Mouse (Mus musculus) ZHBTc4 (cell line): ENCODE results near the gene Gga3.
"Not testable (repeated sequence)": the region's sequence is repeated elsewhere in the genome, so short reads cannot be mapped to it uniquely, and the experiment has no call there.

Experiments used
- DNase-seq: peaks from one replicate; pipeline ENCODE4 v3.0.0-alpha.2; 2011; ENCODE audit warnings: low read depth, low spot score

Gga3 gene

GRCm38 (mm10) chr11:115603476-115604303, at the start of gene Gga3, which contains the start of gene Mrps7:
Gene Gga3 (minus strand): TSS chr11:115604051.
Gene Mrps7 (plus strand): TSS chr11:115603925.
- peak; percentile 94 for DNase-seq

GRCm38 (mm10) chr11:115653194-115653593, 49.3 kb upstream of the Gga3 start:
- DNase-seq, result no peak

GRCm38 (mm10) chr11:115651680-115652079, 47.8 kb upstream of the Gga3 start:
- DNase-seq, result no peak

DNA sequence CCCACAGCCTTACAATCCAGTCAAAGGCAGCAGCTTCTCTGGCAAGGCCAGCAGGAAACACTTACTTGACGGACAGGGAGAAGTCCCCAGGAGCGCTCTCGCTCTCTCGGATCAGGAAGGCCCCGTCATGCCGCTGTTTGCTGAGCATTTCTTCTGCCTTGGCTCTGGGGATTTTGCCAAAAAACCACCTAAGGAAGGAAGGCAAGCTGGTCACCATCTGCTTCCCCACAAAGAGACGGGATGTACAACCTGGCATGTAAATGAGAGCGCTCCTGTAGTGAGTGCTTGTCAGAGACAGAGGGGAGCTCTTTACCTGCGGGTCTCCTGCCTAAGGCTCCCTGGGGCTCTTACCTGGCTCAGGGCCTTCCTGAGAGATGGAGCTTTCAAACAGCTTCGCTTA, 45.9 kb upstream of the Gga3 start:
- DNase-seq, result no peak

DNA sequence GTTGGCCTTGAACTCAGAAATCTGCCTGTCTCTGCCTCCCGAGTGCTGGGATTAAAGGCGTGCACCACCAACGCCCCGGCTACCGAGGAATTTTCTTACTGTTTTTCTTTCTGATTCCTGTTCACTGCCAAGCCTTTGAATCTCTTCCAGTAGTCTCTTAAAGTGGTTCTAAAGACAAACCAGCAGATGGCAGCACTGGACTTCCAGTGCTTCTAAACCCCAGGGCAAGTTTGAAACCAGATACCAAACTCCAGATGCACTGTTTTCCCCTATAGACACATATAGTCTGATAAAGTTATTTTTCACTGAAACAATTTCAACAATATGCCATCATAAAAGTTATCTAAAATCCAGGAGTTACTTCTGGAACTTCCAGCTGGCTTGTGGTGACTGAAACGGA, 43.6 kb upstream of the Gga3 start:
- peak; percentile 90 for DNase-seq

DNA sequence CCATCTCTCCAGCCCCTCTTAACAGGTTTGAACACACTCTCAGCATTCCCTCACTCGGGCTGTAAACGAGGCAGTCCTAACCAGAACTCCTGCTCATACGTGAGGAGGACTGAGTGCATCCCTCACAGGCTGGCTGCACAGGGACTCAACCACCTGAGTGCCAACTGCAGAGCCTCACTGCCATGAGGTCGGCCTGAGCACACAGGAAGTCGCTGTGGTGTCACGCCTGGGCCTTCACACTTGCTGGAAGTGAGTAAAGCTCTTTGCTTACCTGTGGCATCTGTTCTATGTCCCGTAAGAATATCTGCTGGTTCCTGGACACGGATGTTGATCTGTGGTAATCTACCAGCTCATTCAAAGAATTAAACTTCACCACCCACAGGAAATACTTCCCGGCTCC, 42.6 kb upstream of the Gga3 start:
- no peak for DNase-seq

- DNase-seq, result not testable (repeated sequence)
Measured at GRCm38 (mm10) chr11:115645498-115645897, 41.6 kb upstream of the Gga3 start.

DNA sequence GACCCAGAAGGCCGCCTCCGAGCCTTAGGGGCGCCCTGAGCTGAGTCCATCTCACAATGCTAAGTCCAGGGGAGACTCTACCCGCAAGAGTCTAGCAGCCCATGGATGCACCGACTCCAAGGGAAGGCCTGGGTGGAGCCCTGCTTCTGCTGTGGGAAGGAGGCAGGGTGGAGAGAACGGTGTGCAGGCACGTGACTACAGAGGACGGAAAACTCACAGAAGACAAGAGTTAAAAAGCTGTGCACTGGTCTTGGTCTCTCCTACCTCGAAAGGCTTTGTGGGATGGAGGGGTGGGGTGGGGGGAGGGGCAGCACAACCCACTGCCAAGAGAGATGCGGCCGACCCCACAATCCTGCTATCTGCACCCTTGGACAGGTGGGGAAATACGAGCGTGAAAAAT, 40.5 kb upstream of the Gga3 start:
- DNase-seq, result peak; percentile 65

GRCm38 (mm10) chr11:115643265-115643664, 39.4 kb upstream of the Gga3 start:
- peak; percentile 48 for DNase-seq

- DNase-seq, result no peak
Measured at GRCm38 (mm10) chr11:115642705-115643104, 38.9 kb upstream of the Gga3 start.

DNA sequence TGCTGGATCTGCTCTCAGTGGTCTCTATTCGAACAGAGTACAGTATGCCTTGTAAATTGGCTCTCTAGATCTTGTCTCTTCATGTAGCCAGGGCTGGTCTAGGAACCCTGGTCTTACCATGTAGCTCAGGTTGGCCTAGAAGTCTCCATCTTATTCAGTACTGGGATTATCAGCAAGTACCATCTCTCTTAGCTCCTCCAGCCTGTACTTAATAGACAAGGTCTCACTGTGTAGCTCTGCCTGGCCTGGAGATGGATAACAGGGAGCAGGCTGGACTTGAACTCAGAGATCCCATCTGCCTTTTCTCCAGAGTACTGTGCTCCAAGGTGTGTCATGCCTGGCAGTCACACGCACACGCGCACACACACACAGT, 37.8 kb upstream of the Gga3 start:
- no peak for DNase-seq

DNA sequence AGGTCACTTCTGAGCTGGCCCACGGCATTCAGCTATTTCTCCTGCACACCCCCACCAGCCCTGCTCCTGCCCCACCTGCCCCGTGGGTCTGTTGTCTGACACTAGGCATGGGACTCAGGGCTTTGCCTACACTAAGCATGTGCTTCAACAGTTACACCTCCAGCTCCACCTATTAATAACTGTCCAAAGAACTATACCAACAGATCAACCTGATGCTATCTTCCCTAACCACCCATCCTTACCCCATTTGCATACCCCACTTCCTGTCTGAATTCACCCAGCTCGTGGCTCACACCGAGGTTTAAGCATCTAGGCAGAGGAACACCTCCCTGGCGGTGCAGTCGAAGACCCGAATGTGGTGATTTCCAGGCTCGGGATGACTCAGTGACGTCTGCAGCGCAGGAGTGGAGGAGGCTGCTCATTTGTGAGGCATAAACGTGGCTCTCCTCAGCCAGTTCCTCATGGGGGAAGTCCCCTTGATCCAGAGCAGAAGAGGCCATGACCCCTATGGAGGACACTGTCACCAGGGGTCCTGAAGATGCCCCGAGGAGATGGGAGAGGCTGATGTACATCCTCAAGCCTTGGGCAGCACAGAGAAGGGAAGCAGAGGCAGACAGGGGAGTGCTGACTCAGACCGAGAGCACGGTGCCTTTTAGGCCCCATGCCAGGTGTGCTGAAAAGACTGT, 37.3 kb upstream of the Gga3 start:
- peak; percentile 78 for DNase-seq

- no peak for DNase-seq
Measured at GRCm38 (mm10) chr11:115640311-115640828, 36.5 kb upstream of the Gga3 start.

GRCm38 (mm10) chr11:115639540-115639939, 35.7 kb upstream of the Gga3 start:
- no peak for DNase-seq

DNA sequence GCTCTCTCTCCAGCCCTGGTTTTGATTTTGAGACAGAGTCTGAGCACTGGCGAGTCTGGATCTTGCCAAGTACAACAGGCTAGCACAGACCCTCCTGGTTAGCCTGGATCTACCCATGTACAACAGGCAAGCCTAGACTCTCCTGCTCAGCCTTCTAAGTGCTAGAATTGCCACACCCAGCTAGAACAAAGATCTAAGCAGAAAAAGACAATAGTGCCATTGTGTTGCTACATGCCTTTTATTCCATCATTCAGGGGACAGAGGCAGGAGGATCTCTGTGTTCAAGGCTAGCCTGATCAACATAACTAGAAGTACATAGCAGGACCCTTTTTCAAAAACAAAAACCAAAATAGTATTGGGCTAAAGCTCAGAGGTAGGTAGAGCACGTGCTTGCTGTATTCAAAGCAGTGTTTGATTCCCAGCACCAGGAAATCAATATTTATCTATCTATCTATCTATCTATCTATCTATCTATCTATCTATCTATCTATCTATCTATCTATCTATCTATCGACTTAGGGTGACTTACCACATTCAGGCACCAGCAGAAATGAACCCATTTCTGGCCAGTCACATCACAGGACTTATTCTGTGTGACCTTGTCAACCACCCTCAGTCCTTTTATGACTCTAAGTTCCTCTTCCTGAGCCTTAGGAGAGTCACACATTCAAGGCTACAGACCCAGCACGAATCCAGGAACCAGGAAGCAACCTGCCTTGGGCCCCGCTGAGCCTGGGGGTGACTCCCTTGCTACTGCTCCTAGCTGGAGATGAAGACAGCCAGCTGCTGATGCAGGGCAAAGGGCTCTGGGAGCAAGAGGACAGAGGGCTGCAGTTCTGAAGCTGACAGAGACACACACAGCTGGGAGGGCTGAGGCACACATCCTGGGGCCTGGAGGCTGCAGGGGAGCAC, 34.9 kb upstream of the Gga3 start:
- DNase-seq, result peak; percentile 91

GRCm38 (mm10) chr11:115636960-115637359, 33.1 kb upstream of the Gga3 start:
- no peak for DNase-seq

DNA sequence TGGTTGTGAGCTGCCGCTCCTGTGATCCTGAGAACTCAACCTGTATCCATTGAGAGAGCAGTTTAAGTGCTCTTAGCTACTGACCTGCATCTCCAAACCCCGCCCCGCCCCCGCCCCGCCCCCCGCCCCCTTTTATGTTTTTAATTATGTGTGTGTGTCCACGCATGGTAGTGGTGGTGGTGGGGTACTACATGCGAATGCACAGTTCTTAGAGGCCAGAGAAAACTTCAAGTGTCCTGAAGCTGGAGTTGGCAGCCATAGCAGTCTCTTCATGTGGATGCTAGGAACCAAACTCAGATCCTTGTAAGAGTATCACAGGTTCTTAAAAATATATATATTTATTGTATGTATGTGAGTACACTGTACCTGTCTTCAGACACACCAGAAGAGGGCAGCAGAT, 31.6 kb upstream of the Gga3 start:
- peak; percentile 57 for DNase-seq

- peak; percentile 42 for DNase-seq
Measured at GRCm38 (mm10) chr11:115635041-115635440, 31.2 kb upstream of the Gga3 start.

DNA sequence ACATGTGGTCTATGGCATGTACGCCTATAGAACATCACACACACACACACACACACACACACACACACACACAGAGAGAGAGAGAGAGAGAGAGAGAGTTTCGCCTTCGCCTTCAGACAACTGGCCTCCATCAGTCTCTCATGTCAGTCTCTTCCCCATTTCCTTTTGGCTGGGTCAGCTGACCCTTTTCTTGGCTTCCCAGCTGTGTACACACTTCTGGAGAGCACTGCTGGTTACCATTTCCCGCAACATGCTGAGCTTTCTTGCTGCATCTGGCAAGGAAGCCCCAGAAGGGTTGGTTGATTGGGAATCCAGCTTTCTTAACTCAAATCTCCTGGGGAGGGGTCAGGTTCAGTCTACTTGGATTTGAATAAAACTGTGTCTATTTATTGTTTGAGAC, 30.3 kb upstream of the Gga3 start:
- no peak for DNase-seq

GRCm38 (mm10) chr11:115632862-115633261, 29.0 kb upstream of the Gga3 start:
- DNase-seq, result no peak

GRCm38 (mm10) chr11:115632247-115632646, 28.4 kb upstream of the Gga3 start:
- DNase-seq, result no peak

- peak; percentile 91 for DNase-seq
Measured at GRCm38 (mm10) chr11:115631505-115631890, 27.6 kb upstream of the Gga3 start.
